Mouse (Mus musculus): ENCODE results near the gene Cmklr1. TPM values are rescaled to one million over a fixed set of nuclear protein-coding genes. Genes with fewer than 3 reads are reported as not detected.

Cmklr1 gene
- polyA plus RNA-seq, 1 experiment from 2014 or later: 1.2 TPM

GRCm38 (mm10) chr5:113620130-113620716 lies 30.0 kb downstream of the Cmklr1 start:
- Histone ChIP-seq H3K4me1 (ENCODE audit: control insufficient read depth, insufficient read depth, low read depth, low read length) (no peaks in the 10 kb centered on the region), H3K9ac (ENCODE audit: low read depth, low read length) (no peak overlapping the region), H3K27ac (ENCODE audit: low read depth, low read length) (no peak overlapping the region), H3K36me3 (ENCODE audit: control insufficient read depth, insufficient read depth, low read length) (no peaks in the 10 kb centered on the region), H3K4me3 (ENCODE audit: low read length) (no peak overlapping the region), H3K27me3 (replicated peaks; ENCODE audit: control insufficient read depth, insufficient read depth, low read length) (no peaks in the 10 kb centered on the region), H3K9me3 (ENCODE audit: control insufficient read depth, low read length) (no peaks in the 10 kb centered on the region), H3K4me2 (ENCODE audit: low read length) (no peak overlapping the region)
- ATAC-seq: no peak
- WGBS: 65% methylated on average over 16 of the region's 16 CpGs

- Histone ChIP-seq H3K4me1 (ENCODE audit: control insufficient read depth, insufficient read depth, low read depth, low read length) (no peaks in the 10 kb centered on the region), H3K4me2 (ENCODE audit: low read length) (no peak overlapping the region), H3K27me3 (replicated peaks; ENCODE audit: control insufficient read depth, insufficient read depth, low read length) (no peaks in the 10 kb centered on the region), H3K9ac (ENCODE audit: low read depth, low read length) (no peak overlapping the region), H3K4me3 (ENCODE audit: low read length) (no peak overlapping the region), H3K9me3 (ENCODE audit: control insufficient read depth, low read length) (no peaks in the 10 kb centered on the region), H3K27ac (ENCODE audit: low read depth, low read length) (no peak overlapping the region), H3K36me3 (ENCODE audit: control insufficient read depth, insufficient read depth, low read length) (no peaks in the 10 kb centered on the region)
- no peak for ATAC-seq
- WGBS: 67% methylated on average over 1 of the region's 1 CpGs
Measured at GRCm38 (mm10) chr5:113619151-113619550, 31.1 kb downstream of the Cmklr1 start.

GRCm38 (mm10) chr5:113618716-113619115 lies 31.5 kb downstream of the Cmklr1 start:
- Histone ChIP-seq H3K9me3 (ENCODE audit: control insufficient read depth, low read length) (no peaks in the 10 kb centered on the region), H3K9ac (ENCODE audit: low read depth, low read length) (no peak overlapping the region), H3K4me3 (ENCODE audit: low read length) (no peak overlapping the region), H3K36me3 (ENCODE audit: control insufficient read depth, insufficient read depth, low read length) (no peaks in the 10 kb centered on the region), H3K4me2 (ENCODE audit: low read length) (no peak overlapping the region), H3K27me3 (replicated peaks; ENCODE audit: control insufficient read depth, insufficient read depth, low read length) (no peaks in the 10 kb centered on the region), H3K4me1 (ENCODE audit: control insufficient read depth, insufficient read depth, low read depth, low read length) (no peaks in the 10 kb centered on the region), H3K27ac (ENCODE audit: low read depth, low read length) (no peak overlapping the region)
- no peak for ATAC-seq
- WGBS: 85% methylated on average over 4 of the region's 4 CpGs

- no peak overlapping the region for H3K27ac ChIP-seq (ENCODE audit: low read depth, low read length)
Measured at GRCm38 (mm10) chr5:113611771-113612233, 38.4 kb downstream of the Cmklr1 start.

GRCm38 (mm10) chr5:113611131-113611530 lies 39.1 kb downstream of the Cmklr1 start:
- H3K4me2 ChIP-seq (ENCODE audit: low read length): no peak overlapping the region
- H3K27ac ChIP-seq (ENCODE audit: low read depth, low read length): no peak overlapping the region
- no peaks in the 10 kb centered on the region for H3K9me3 ChIP-seq (ENCODE audit: control insufficient read depth, low read length)
- H3K27me3 ChIP-seq (replicated peaks; ENCODE audit: control insufficient read depth, insufficient read depth, low read length): no peaks in the 10 kb centered on the region
- H3K4me3 ChIP-seq (ENCODE audit: low read length): no peak overlapping the region
- no peak overlapping the region for H3K9ac ChIP-seq (ENCODE audit: low read depth, low read length)
- H3K36me3 ChIP-seq (ENCODE audit: control insufficient read depth, insufficient read depth, low read length): no peaks in the 10 kb centered on the region
- ATAC-seq: no peak
- WGBS: 79% methylated on average over 6 of the region's 6 CpGs
- H3K4me1 ChIP-seq (ENCODE audit: control insufficient read depth, insufficient read depth, low read depth, low read length): peaks cover 10% of the 10 kb centered on the region

More at GRCm38 (mm10) chr5:113611771-113612233, 38.4 kb downstream of the Cmklr1 start:
- no peaks in the 10 kb centered on the region for H3K9me3 ChIP-seq (ENCODE audit: control insufficient read depth, low read length)
- ATAC-seq: no peak
- H3K36me3 ChIP-seq (ENCODE audit: control insufficient read depth, insufficient read depth, low read length): no peaks in the 10 kb centered on the region
- H3K9ac ChIP-seq (ENCODE audit: low read depth, low read length): no peak overlapping the region
- H3K4me2 ChIP-seq (ENCODE audit: low read length): no peak overlapping the region
- WGBS: 75% methylated on average over 12 of the region's 12 CpGs
- H3K4me3 ChIP-seq (ENCODE audit: low read length): no peak overlapping the region
- no peaks in the 10 kb centered on the region for H3K27me3 ChIP-seq (replicated peaks; ENCODE audit: control insufficient read depth, insufficient read depth, low read length)
- peaks cover 10% of the 10 kb centered on the region for H3K4me1 ChIP-seq (ENCODE audit: control insufficient read depth, insufficient read depth, low read depth, low read length)

- no peak overlapping the region for H3K4me3 ChIP-seq (ENCODE audit: low read length)
- H3K9me3 ChIP-seq (ENCODE audit: control insufficient read depth, low read length): no peaks in the 10 kb centered on the region
- H3K27me3 ChIP-seq (replicated peaks; ENCODE audit: control insufficient read depth, insufficient read depth, low read length): no peaks in the 10 kb centered on the region
- ATAC-seq: no peak
- no peak overlapping the region for H3K27ac ChIP-seq (ENCODE audit: low read depth, low read length)
- H3K36me3 ChIP-seq (ENCODE audit: control insufficient read depth, insufficient read depth, low read length): no peaks in the 10 kb centered on the region
- peaks cover 10% of the 10 kb centered on the region for H3K4me1 ChIP-seq (ENCODE audit: control insufficient read depth, insufficient read depth, low read depth, low read length)
- no peak overlapping the region for H3K9ac ChIP-seq (ENCODE audit: low read depth, low read length)
- WGBS: 60% methylated on average over 6 of the region's 6 CpGs
- no peak overlapping the region for H3K4me2 ChIP-seq (ENCODE audit: low read length)
Measured at GRCm38 (mm10) chr5:113610490-113610889, 39.7 kb downstream of the Cmklr1 start.

GRCm38 (mm10) chr5:113609891-113610290 lies 40.3 kb downstream of the Cmklr1 start:
- Histone ChIP-seq H3K27me3 (replicated peaks; ENCODE audit: control insufficient read depth, insufficient read depth, low read length) (no peaks in the 10 kb centered on the region), H3K9me3 (ENCODE audit: control insufficient read depth, low read length) (no peaks in the 10 kb centered on the region), H3K9ac (ENCODE audit: low read depth, low read length) (no peak overlapping the region), H3K27ac (ENCODE audit: low read depth, low read length) (no peak overlapping the region), H3K36me3 (ENCODE audit: control insufficient read depth, insufficient read depth, low read length) (no peaks in the 10 kb centered on the region), H3K4me2 (ENCODE audit: low read length) (no peak overlapping the region), H3K4me3 (ENCODE audit: low read length) (no peak overlapping the region), H3K4me1 (ENCODE audit: control insufficient read depth, insufficient read depth, low read depth, low read length) (peaks cover 10% of the 10 kb centered on the region)
- ATAC-seq: no peak
- 57% methylated on average over 5 of the region's 5 CpGs for WGBS

- peaks cover 10% of the 10 kb centered on the region for H3K4me1 ChIP-seq (ENCODE audit: control insufficient read depth, insufficient read depth, low read depth, low read length)
- no peak overlapping the region for H3K27ac ChIP-seq (ENCODE audit: low read depth, low read length)
- H3K27me3 ChIP-seq (replicated peaks; ENCODE audit: control insufficient read depth, insufficient read depth, low read length): no peaks in the 10 kb centered on the region
- no peaks in the 10 kb centered on the region for H3K36me3 ChIP-seq (ENCODE audit: control insufficient read depth, insufficient read depth, low read length)
- H3K9ac ChIP-seq (ENCODE audit: low read depth, low read length): no peak overlapping the region
- WGBS: 80% methylated on average over 8 of the region's 8 CpGs
- ATAC-seq: no peak
- H3K4me2 ChIP-seq (ENCODE audit: low read length): no peak overlapping the region
- no peaks in the 10 kb centered on the region for H3K9me3 ChIP-seq (ENCODE audit: control insufficient read depth, low read length)
- H3K4me3 ChIP-seq (ENCODE audit: low read length): no peak overlapping the region
Measured at GRCm38 (mm10) chr5:113608511-113608910, 41.7 kb downstream of the Cmklr1 start.

- Histone ChIP-seq H3K9ac (ENCODE audit: low read depth, low read length) (0 out of 2 replicates have a peak overlapping the region, but pooled peaks have one; percentile 1), H3K27ac (ENCODE audit: low read depth, low read length) (peak overlapping the region; percentile 37; the same call in 1 of the 2 replicates), H3K9me3 (ENCODE audit: control insufficient read depth, low read length) (no peaks in the 10 kb centered on the region), H3K36me3 (ENCODE audit: control insufficient read depth, insufficient read depth, low read length) (no peaks in the 10 kb centered on the region), H3K4me2 (ENCODE audit: low read length) (no peak overlapping the region), H3K4me3 (ENCODE audit: low read length) (no peak overlapping the region), H3K27me3 (replicated peaks; ENCODE audit: control insufficient read depth, insufficient read depth, low read length) (no peaks in the 10 kb centered on the region), H3K4me1 (ENCODE audit: control insufficient read depth, insufficient read depth, low read depth, low read length) (peaks cover 10% of the 10 kb centered on the region)
- 27% methylated on average over 13 of the region's 13 CpGs for WGBS
- no peak for ATAC-seq
Measured at GRCm38 (mm10) chr5:113607941-113608431, 42.2 kb downstream of the Cmklr1 start.

Measured in hindbrain, embryonic 16.5 days (tissue).